Mouse (Mus musculus) liver, embryonic 16.5 days (tissue): ENCODE results near the gene Slit3. TPM values are rescaled to one million over a fixed set of nuclear protein-coding genes. Genes with fewer than 3 reads are reported as not detected.

Source experiments
- ATAC-seq: fragments of 200-750 bp; cut with Nextera tagmentation; 2 replicates; pipeline ENCODE4 v1.8.0; 2017; ENCODE audit warnings: low read depth, mild to moderate bottlenecking, moderate number of reproducible peaks, moderate library complexity
- H3K27ac ChIP-seq: fragments of 300-500 bp; sonication (generic); 2 replicates; pipeline ENCODE4 v1.5.1; 2014; ENCODE audit warnings: mild to moderate bottlenecking, low read length
- H3K27me3 ChIP-seq: fragments of 300-500 bp; sonication (generic); 2 replicates; pipeline ENCODE4 v1.6.1; 2014; ENCODE audit warnings: low read depth, low read length, mixed read lengths; ENCODE audit not compliant: control insufficient read depth, insufficient read depth
- H3K36me3 ChIP-seq: fragments of 300-500 bp; sonication (generic); 2 replicates; pipeline ENCODE4 v1.6.1; 2014; ENCODE audit warnings: mild to moderate bottlenecking; ENCODE audit not compliant: control insufficient read depth, insufficient read depth
- H3K4me1 ChIP-seq: fragments of 300-500 bp; sonication (generic); 2 replicates; pipeline ENCODE4 v1.6.1; 2014; ENCODE audit warnings: low read depth, low read length, mixed read lengths; ENCODE audit not compliant: control insufficient read depth
- H3K4me2 ChIP-seq: fragments of 300-500 bp; sonication (generic); 2 replicates; pipeline ENCODE4 v1.6.1; 2014; ENCODE audit warnings: low read depth, low read length, mixed read lengths
- H3K4me3 ChIP-seq: fragments of 300-500 bp; sonication (generic); 2 replicates; pipeline ENCODE4 v1.5.1; 2014; ENCODE audit warnings: low read depth, mild to moderate bottlenecking, low read length
- H3K9ac ChIP-seq: fragments of 300-500 bp; sonication (generic); 2 replicates; pipeline ENCODE4 v1.6.1; 2014; ENCODE audit warnings: low read depth, low read length
- H3K9me3 ChIP-seq: fragments of 300-500 bp; sonication (generic); replicated peaks from 2 replicates; pipeline ENCODE4 v1.6.1; 2016; ENCODE audit warnings: low read length; ENCODE audit not compliant: control insufficient read depth
- WGBS: fragments of 180-500 bp; shearing (Covaris S2); extraction: QIAGEN DNeasy Blood & Tissue Kit; methylation state at CpG from one replicate; pipeline ENCODE4 v1.1.7; 2014; ENCODE audit not compliant: insufficient replicate concordance; 5-methylcytosine and 5-hydroxymethylcytosine counted together
- polyA plus RNA-seq: library from polyadenylated mRNA; unstranded; fragments of >200 nt; fragmentation: Nextera tagmentation; extraction: Ambion mirVana; gene quantifications from 2 replicates; pipeline ENCODE4 v1.2.1, GENCODE M21; 2015

Gene Slit3
- polyA plus RNA-seq, 1 experiment from 2014 or later, result 0.22 TPM

DNA sequence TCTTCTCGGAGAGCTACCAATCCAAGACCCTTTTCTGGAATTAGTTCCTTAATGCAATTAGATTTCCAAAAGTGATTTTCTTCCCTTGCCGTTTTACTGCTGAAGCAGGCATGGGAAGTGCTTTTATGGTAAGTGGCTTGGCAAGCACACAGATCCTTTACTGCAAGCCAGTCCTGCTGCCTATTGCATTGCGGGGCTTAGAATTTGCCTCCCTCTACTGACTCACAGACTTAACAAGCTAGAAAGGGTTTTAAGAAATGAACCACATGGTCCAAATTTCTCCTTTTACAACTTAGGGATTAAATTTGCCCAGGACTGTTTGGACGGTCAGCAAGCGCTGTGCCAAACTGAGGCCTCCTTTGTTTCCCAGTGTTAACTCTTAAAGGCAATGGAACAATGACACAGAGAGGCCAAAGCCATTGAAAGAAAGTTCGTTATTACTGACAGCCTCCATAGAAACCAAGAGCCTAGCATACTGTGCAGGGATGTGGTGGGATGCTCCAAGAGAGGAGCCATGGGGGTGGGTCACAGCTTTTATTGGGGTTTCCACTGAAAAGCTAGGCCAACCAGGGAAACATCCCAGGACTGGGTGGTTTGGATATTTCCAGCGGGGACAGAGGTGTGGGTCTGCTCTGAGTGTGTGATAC lies 406.9 kb downstream of the Slit3 start:
- 67% methylated on average over 7 of the region's 7 CpGs for WGBS
- no peaks in the 10 kb centered on the region for H3K27me3 ChIP-seq
- H3K27ac ChIP-seq, result no peak overlapping the region
- H3K9ac ChIP-seq, result no peak overlapping the region
- H3K4me1 ChIP-seq, result no peaks in the 10 kb centered on the region
- H3K36me3 ChIP-seq, result no peaks in the 10 kb centered on the region
- H3K4me3 ChIP-seq, result no peak overlapping the region
- no peak for ATAC-seq
- no peak overlapping the region for H3K4me2 ChIP-seq
- no peaks in the 10 kb centered on the region for H3K9me3 ChIP-seq

- Histone ChIP-seq H3K36me3 (no peaks in the 10 kb centered on the region), H3K27me3 (no peaks in the 10 kb centered on the region), H3K4me1 (no peaks in the 10 kb centered on the region), H3K4me3 (no peak overlapping the region), H3K27ac (no peak overlapping the region), H3K9me3 (no peaks in the 10 kb centered on the region), H3K4me2 (no peak overlapping the region), H3K9ac (no peak overlapping the region)
- WGBS, result 44% methylated on average over 6 of the region's 6 CpGs
- ATAC-seq, result no peak
Observed at GRCm38 (mm10) chr11:35535027-35535426, 414.0 kb downstream of the Slit3 start.

GRCm38 (mm10) chr11:35537128-35538088 lies 416.4 kb downstream of the Slit3 start:
- H3K27me3 ChIP-seq, result no peaks in the 10 kb centered on the region
- H3K4me2 ChIP-seq, result no peak overlapping the region
- H3K9ac ChIP-seq, result no peak overlapping the region
- 35% methylated on average over 18 of the region's 18 CpGs for whole genome bisulfite sequencing
- H3K4me1 ChIP-seq, result no peaks in the 10 kb centered on the region
- H3K36me3 ChIP-seq, result no peaks in the 10 kb centered on the region
- no peaks in the 10 kb centered on the region for H3K9me3 ChIP-seq
- no peak overlapping the region for H3K27ac ChIP-seq
- H3K4me3 ChIP-seq, result no peak overlapping the region
- ATAC-seq, result no peak

DNA sequence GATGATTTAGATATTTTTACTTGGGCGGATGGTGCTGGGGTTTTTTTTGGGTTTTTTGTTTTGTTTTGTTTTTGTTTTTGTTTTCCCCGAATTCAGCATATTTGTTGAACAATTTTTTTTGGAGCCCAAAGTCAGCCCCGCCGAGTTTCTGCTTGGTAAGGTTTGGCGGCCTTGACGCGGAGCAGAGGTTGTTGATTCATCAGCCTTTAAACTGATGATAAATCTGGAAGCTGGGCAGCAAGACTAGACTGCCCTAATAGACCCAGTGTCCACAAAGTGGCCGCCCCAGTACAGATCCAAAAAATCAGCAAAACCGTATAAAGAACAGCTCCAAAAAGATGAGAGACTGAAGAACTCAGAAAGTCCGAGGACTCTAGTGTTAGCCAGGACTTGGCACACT lies 421.7 kb downstream of the Slit3 start:
- H3K4me2 ChIP-seq, result no peak overlapping the region
- H3K9me3 ChIP-seq, result no peaks in the 10 kb centered on the region
- peaks cover 10% of the 10 kb centered on the region for H3K27me3 ChIP-seq
- H3K27ac ChIP-seq, result no peak overlapping the region
- ATAC-seq, result no peak
- H3K4me1 ChIP-seq, result no peaks in the 10 kb centered on the region
- no peak overlapping the region for H3K4me3 ChIP-seq
- no peak overlapping the region for H3K9ac ChIP-seq
- no peaks in the 10 kb centered on the region for H3K36me3 ChIP-seq
- 64% methylated on average over 10 of the region's 10 CpGs for WGBS

- Histone ChIP-seq H3K27me3 (peaks cover 10% of the 10 kb centered on the region), H3K9me3 (no peaks in the 10 kb centered on the region), H3K4me1 (no peaks in the 10 kb centered on the region), H3K4me3 (no peak overlapping the region), H3K36me3 (no peaks in the 10 kb centered on the region), H3K9ac (no peak overlapping the region), H3K4me2 (no peak overlapping the region), H3K27ac (no peak overlapping the region)
- WGBS, result 48% methylated on average over 31 of the region's 31 CpGs
- no peak for ATAC-seq
Observed at GRCm38 (mm10) chr11:35544112-35545064, 423.4 kb downstream of the Slit3 start.

DNA sequence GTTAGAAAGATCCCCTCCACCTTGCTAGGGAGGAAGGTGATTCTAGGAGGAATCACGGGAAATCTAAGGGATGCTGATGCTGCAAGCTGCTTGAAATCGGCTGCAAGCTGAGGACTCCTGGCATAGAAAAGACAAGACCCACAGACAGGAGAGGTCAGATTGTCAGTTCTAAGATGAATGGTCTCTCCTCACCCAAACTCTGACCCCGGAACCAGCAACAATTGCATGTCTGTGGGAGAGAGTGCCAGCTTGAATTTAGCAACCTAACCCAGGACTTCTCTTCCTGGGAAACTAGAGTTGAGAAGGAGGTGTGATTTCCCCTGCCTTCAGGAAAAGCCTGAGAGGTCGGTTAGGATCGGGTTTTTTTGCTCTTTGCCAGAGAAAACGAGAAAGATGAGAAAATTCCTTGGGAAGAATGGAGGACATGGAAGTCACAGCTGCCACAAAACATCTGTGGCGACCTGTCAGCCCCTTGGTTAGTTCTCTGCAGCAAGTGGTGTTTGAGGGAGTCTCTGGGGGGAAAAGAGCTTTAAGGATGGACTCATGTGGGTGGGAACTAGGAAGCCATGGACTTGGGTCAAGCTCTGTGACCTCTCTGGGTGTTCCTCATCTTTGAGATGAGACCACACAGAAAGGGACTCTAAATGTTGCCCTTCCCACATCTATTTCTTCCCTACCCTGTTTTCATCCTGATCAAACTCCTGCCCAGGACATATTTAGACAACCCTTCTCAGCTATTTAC lies 425.2 kb downstream of the Slit3 start:
- 28% methylated on average over 7 of the region's 7 CpGs for WGBS
- no peak overlapping the region for H3K4me2 ChIP-seq
- no peaks in the 10 kb centered on the region for H3K4me1 ChIP-seq
- peaks cover 10% of the 10 kb centered on the region for H3K27me3 ChIP-seq
- H3K9me3 ChIP-seq, result no peaks in the 10 kb centered on the region
- H3K27ac ChIP-seq, result no peak overlapping the region
- H3K9ac ChIP-seq, result no peak overlapping the region
- H3K4me3 ChIP-seq, result no peak overlapping the region
- no peaks in the 10 kb centered on the region for H3K36me3 ChIP-seq
- no peak for ATAC-seq

GRCm38 (mm10) chr11:35550036-35550435 lies 429.0 kb downstream of the Slit3 start:
- no peaks in the 10 kb centered on the region for H3K36me3 ChIP-seq
- ATAC-seq, result no peak
- no peak overlapping the region for H3K27ac ChIP-seq
- H3K9ac ChIP-seq, result no peak overlapping the region
- no peaks in the 10 kb centered on the region for H3K9me3 ChIP-seq
- no peak overlapping the region for H3K4me3 ChIP-seq
- WGBS, result 72% methylated on average over 9 of the region's 9 CpGs
- H3K4me1 ChIP-seq, result no peaks in the 10 kb centered on the region
- H3K4me2 ChIP-seq, result no peak overlapping the region
- peaks cover under 1% of the 10 kb centered on the region; the same call in 1 of the 2 replicates for H3K27me3 ChIP-seq

- Histone ChIP-seq H3K4me2 (no peak overlapping the region), H3K9me3 (no peaks in the 10 kb centered on the region), H3K27me3 (no peaks in the 10 kb centered on the region), H3K9ac (no peak overlapping the region), H3K36me3 (no peaks in the 10 kb centered on the region), H3K27ac (no peak overlapping the region), H3K4me3 (no peak overlapping the region), H3K4me1 (no peaks in the 10 kb centered on the region)
- no peak for ATAC-seq
- WGBS, result 75% methylated on average over 11 of the region's 11 CpGs
Observed at GRCm38 (mm10) chr11:35556192-35556591, 435.2 kb downstream of the Slit3 start.
